Mouse (Mus musculus) heart, embryonic 10.5 days (tissue): ENCODE data around the gene Poldip3. TPM values are rescaled to one million over a fixed set of nuclear protein-coding genes. Genes with fewer than 3 reads are reported as not detected.

Experiments used
- DNase-seq: peaks from one replicate; pipeline ENCODE4 v3.0.0-alpha.2; 2017; ENCODE audit warnings: low spot score
- H3K27ac ChIP-seq: fragments of 300-500 bp; sonication (generic); 2 replicates; pipeline ENCODE4 v1.5.1; 2016; ENCODE audit warnings: mild to moderate bottlenecking
- H3K27me3 ChIP-seq: fragments of 300-500 bp; sonication (generic); 2 replicates; pipeline ENCODE4 v1.6.1; 2016; ENCODE audit warnings: mild to moderate bottlenecking; ENCODE audit not compliant: poor library complexity, insufficient read depth, severe bottlenecking
- H3K36me3 ChIP-seq: fragments of 300-500 bp; sonication (generic); 2 replicates; pipeline ENCODE4 v1.6.1; 2016; ENCODE audit warnings: mild to moderate bottlenecking, moderate library complexity
- H3K4me1 ChIP-seq: fragments of 300-500 bp; sonication (generic); 2 replicates; pipeline ENCODE4 v1.6.1; 2016; ENCODE audit warnings: mild to moderate bottlenecking
- H3K4me3 ChIP-seq: fragments of 300-500 bp; sonication (generic); 2 replicates; pipeline ENCODE4 v1.5.1; 2016; ENCODE audit warnings: mild to moderate bottlenecking, moderate library complexity
- H3K9me3 ChIP-seq: fragments of 300-500 bp; sonication (generic); 2 replicates; pipeline ENCODE4 v1.6.1; 2016; ENCODE audit warnings: mild to moderate bottlenecking, moderate library complexity
- WGBS: fragments of 180-500 bp; shearing (Covaris S2); methylation state at CpG from one replicate; pipeline ENCODE4 v1.1.7; 2016; 5-methylcytosine and 5-hydroxymethylcytosine counted together
- polyA plus RNA-seq: library from polyadenylated mRNA; unstranded; fragments of >200 nt; fragmentation: Nextera tagmentation; extraction: Ambion mirVana; gene quantifications from 2 replicates; pipeline ENCODE4 v1.2.1, GENCODE M21; 2016

The Poldip3 gene
- polyA plus RNA-seq, 1 experiment from 2014 or later, result 119 TPM

- H3K27me3 ChIP-seq, result no peaks in the 10 kb centered on the region
- peaks cover 71% of the 10 kb centered on the region for H3K36me3 ChIP-seq
- H3K9me3 ChIP-seq, result no peaks in the 10 kb centered on the region
- peaks cover 28% of the 10 kb centered on the region for H3K4me1 ChIP-seq
- no peak overlapping the region for H3K27ac ChIP-seq
- 88% methylated on average over 4 of the region's 4 CpGs for WGBS
- no peak overlapping the region for H3K4me3 ChIP-seq
- no peak for DNase-seq
These were observed 11.4 kb upstream of the Poldip3 start for GRCm38 (mm10) chr15:83160561-83160960.

DNA sequence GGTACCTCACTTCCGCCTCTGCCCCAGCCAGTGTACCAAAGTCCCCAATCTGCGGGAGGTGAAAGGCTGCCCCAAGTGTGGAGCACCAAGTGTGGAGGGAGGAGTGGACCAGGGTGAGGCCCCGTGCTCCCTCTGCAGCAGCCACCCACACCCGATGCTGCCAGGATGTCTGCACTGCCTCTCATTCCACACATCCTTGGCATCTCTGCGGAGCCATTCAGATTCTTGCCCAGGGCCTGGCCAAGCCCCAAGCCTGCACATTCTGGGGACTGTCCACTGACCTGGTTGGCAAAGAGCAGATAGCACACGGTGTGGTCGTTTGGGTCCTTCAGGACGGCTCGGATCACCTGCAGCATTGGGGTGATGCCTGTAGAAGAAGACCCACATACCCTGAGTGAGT lies 10.6 kb upstream of the Poldip3 start:
- DNase-seq, result no peak
- Histone ChIP-seq H3K4me1 (peaks cover 20% of the 10 kb centered on the region), H3K9me3 (no peaks in the 10 kb centered on the region), H3K27ac (no peak overlapping the region), H3K36me3 (peaks cover 72% of the 10 kb centered on the region), H3K4me3 (no peak overlapping the region), H3K27me3 (no peaks in the 10 kb centered on the region)
- 96% methylated on average over 9 of the region's 9 CpGs for WGBS

DNA sequence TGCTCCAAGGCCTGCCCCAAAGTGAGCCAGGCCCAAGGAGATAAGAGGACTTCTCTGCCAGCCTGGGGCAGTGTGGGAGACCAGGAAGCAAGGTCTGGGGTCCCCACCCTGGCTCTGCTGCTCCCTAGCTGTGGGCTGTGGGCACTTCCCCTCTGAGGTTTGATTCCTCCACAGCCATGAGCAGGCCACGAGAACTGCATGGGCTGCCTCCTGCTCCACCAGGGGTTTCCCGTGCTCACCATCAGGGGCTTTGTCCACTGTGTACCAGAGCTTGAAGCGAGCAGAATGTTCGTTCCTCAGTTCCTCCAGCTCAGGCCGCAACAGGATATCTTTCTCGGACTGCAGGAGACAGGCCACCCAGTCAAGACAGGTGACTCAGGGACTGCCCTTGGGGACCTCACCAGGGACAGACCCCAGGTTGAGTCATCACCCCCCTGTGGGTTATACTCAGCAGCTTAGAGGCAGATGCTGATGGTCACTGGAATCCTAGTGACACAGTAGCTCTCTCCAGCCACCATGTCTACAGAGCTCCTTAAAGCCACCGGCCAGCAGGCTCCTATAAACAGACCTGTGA lies 9.5 kb upstream of the Poldip3 start:
- WGBS, result 94% methylated on average over 7 of the region's 7 CpGs
- Histone ChIP-seq H3K4me3 (no peak overlapping the region), H3K27ac (no peak overlapping the region), H3K4me1 (peaks cover 18% of the 10 kb centered on the region), H3K36me3 (peaks cover 81% of the 10 kb centered on the region), H3K27me3 (no peaks in the 10 kb centered on the region), H3K9me3 (no peaks in the 10 kb centered on the region)
- no peak for DNase-seq

- 95% methylated on average over 6 of the region's 6 CpGs for WGBS
- Histone ChIP-seq H3K9me3 (no peaks in the 10 kb centered on the region), H3K4me1 (peaks cover 12% of the 10 kb centered on the region), H3K4me3 (no peak overlapping the region), H3K36me3 (peaks cover 83% of the 10 kb centered on the region), H3K27me3 (no peaks in the 10 kb centered on the region), H3K27ac (no peak overlapping the region)
- no peak for DNase-seq
These were observed 8.5 kb upstream of the Poldip3 start for GRCm38 (mm10) chr15:83157667-83158064.

DNA sequence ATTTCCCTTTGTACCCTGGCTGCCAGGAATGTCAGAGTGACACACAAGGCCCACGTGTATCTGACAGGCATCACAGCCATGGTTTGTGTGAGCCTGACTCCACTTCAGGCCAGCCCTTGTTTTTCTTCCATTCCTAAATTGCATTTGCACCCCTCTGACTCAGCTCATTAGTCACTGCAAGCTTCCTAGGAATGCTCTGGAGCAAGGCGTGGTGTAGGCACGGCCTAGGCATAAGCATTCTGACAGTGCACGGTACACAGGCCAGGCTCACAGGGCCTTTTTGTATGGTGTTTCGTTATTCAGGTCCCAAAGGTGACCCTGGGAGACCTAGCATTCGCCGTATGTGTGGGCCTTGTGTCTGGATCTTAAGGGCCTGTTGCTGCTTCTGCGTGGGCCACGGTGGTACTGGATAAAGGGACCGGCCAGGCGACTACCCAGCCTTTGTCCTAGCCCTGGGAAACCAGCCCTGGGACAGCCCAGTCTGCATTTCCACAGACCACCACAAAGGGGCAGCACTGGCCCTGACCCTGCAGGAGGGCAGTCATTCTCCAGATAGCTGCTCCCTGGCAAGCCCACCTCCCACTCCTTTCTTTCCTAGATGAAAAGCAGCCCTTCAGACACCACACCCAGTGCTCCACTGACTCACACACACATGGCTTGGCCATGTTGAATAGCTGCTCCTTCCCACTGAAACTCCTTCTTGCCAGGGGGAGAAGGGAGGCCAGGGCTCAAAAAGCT lies 7.9 kb upstream of the Poldip3 start:
- 70% methylated on average over 11 of the region's 11 CpGs for WGBS
- Histone ChIP-seq H3K27ac (no peak overlapping the region), H3K9me3 (no peaks in the 10 kb centered on the region), H3K4me3 (no peak overlapping the region), H3K36me3 (peaks cover 78% of the 10 kb centered on the region), H3K27me3 (no peaks in the 10 kb centered on the region), H3K4me1 (peaks cover 11% of the 10 kb centered on the region)
- DNase-seq, result peak; percentile 85

- H3K27ac ChIP-seq, result no peak overlapping the region
- DNase-seq, result no peak
- H3K4me3 ChIP-seq, result no peak overlapping the region
- H3K9me3 ChIP-seq, result no peaks in the 10 kb centered on the region
- peaks cover 4% of the 10 kb centered on the region; the same call in 1 of the 2 replicates for H3K4me1 ChIP-seq
- no peaks in the 10 kb centered on the region for H3K27me3 ChIP-seq
- 85% methylated on average over 6 of the region's 6 CpGs for WGBS
- peaks cover 67% of the 10 kb centered on the region for H3K36me3 ChIP-seq
These were observed 6.7 kb upstream of the Poldip3 start for GRCm38 (mm10) chr15:83155672-83156419.

DNA sequence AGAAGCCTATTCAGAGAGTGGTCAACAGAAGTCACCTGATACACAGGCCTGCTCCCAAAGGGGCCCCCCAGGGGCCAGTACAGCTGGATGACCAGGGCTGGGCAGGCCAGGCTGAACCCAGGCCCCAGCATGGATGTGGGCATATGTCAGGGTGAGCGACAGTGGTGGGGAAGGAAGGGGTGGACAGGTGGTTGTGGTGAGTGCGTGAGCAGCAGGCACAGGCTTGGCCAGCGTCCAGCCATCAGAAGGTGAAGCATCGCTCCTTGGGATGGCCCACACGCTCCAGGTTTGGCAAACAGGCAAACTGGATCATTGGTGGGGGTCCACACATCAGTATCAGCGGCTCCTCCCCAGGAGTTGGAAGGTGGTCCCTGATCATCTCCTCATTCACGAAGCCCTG lies 5.1 kb upstream of the Poldip3 start:
- Histone ChIP-seq H3K27me3 (no peaks in the 10 kb centered on the region), H3K27ac (no peak overlapping the region), H3K4me3 (no peak overlapping the region), H3K4me1 (peaks cover 4% of the 10 kb centered on the region; the same call in 1 of the 2 replicates), H3K9me3 (no peaks in the 10 kb centered on the region), H3K36me3 (peaks cover 52% of the 10 kb centered on the region)
- 92% methylated on average over 7 of the region's 7 CpGs for WGBS
- no peak for DNase-seq

DNA sequence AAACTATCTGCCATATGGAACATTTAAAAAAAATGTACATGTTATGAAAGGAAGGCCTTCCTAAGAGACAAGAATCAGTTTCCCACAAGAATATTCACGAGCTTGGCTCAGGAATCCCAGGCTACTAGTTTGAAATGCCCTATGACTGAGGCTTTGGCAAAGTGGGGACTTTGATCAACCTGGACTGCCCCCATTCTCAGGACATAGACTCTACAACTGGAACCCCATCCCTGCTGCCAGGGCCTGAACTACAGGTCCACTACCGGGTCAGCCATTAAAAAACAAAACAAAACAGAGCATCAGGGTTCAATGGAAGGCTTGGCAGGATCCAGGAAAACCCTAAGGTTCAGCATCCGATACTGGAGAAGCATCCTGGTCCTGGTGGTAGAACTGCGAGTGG lies 1.5 kb upstream of the Poldip3 start:
- Histone ChIP-seq H3K4me1 (peaks cover 7% of the 10 kb centered on the region; the same call in 1 of the 2 replicates), H3K4me3 (no peak overlapping the region), H3K27ac (no peak overlapping the region), H3K9me3 (no peaks in the 10 kb centered on the region), H3K36me3 (peaks cover 39% of the 10 kb centered on the region), H3K27me3 (no peaks in the 10 kb centered on the region)
- no peak for DNase-seq
- WGBS, result 89% methylated on average over 4 of the region's 4 CpGs

DNA sequence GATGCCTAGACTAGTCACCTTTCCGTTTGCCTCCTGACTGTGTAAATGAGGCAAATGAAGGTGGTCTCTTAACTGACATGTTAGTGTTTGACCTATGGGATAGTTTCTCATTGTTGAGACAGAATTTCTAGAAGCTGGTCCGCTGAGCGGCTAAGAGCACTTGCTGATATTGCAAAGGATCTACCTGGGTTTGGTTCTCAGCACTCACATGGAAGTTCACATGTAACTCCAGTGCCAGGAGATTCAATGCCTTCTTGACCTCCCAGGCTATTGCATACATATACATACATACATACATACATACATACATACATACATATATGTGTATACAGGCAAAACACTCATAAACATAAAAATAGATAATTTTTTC lies 874 bp upstream of the Poldip3 start:
- no peaks in the 10 kb centered on the region for H3K27me3 ChIP-seq
- H3K4me3 ChIP-seq, result peak overlapping the region; percentile 94
- WGBS, result 22% methylated on average over 3 of the region's 3 CpGs
- H3K27ac ChIP-seq, result peak overlapping the region; percentile 98
- peaks cover 7% of the 10 kb centered on the region; the same call in 1 of the 2 replicates for H3K4me1 ChIP-seq
- no peaks in the 10 kb centered on the region for H3K9me3 ChIP-seq
- peaks cover 42% of the 10 kb centered on the region for H3K36me3 ChIP-seq
- no peak for DNase-seq

- WGBS, result under 1% methylated on average over 39 of the region's 41 CpGs
- H3K4me1 ChIP-seq, result peaks cover 14% of the 10 kb centered on the region; the same call in 1 of the 2 replicates
- H3K9me3 ChIP-seq, result no peaks in the 10 kb centered on the region
- H3K36me3 ChIP-seq, result peaks cover 38% of the 10 kb centered on the region
- H3K27ac ChIP-seq, result peak overlapping the region; percentile 98
- no peak for DNase-seq
- no peaks in the 10 kb centered on the region for H3K27me3 ChIP-seq
- H3K4me3 ChIP-seq, result peak overlapping the region; percentile 94
These were observed 386 bp downstream of the Poldip3 start for GRCm38 (mm10) chr15:83148801-83149195.

GRCm38 (mm10) chr15:83148395-83148794 lies 789 bp downstream of the Poldip3 start:
- no peaks in the 10 kb centered on the region for H3K27me3 ChIP-seq
- H3K36me3 ChIP-seq, result peaks cover 34% of the 10 kb centered on the region
- 4% methylated on average over 21 of the region's 21 CpGs for WGBS
- peak overlapping the region; percentile 94 for H3K4me3 ChIP-seq
- peak overlapping the region; percentile 98 for H3K27ac ChIP-seq
- H3K9me3 ChIP-seq, result no peaks in the 10 kb centered on the region
- peaks cover 16% of the 10 kb centered on the region; the same call in 1 of the 2 replicates for H3K4me1 ChIP-seq
- DNase-seq, result no peak

- H3K36me3 ChIP-seq, result peaks cover 28% of the 10 kb centered on the region
- 88% methylated on average over 6 of the region's 6 CpGs for WGBS
- no peak for DNase-seq
These were observed 3.6 kb downstream of the Poldip3 start for GRCm38 (mm10) chr15:83145541-83145940.

DNA sequence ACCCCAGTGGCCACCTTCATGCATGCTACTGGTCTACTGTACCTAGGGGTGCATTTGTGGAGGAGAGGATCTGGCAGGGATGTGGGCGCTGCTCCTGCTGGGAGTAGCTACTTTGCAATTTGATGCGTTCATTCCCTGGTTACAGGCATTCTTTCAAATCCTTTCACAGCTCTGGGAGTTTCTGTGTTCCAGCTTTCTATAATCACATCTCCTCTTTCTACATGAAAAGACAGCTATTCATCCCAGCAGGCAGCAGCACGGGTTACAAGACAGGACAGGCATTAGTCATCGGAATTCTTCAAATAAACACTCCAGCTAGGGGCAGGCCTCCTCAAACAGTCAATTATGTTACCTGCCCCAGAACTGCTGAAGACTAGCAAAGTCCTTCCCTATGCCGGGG lies 6.3 kb downstream of the Poldip3 start:
- H3K4me3 ChIP-seq, result no peak overlapping the region
- WGBS, result 61% methylated on average over 5 of the region's 5 CpGs
- H3K4me1 ChIP-seq, result peaks cover 20% of the 10 kb centered on the region; the same call in 1 of the 2 replicates
- H3K9me3 ChIP-seq, result no peaks in the 10 kb centered on the region
- H3K27ac ChIP-seq, result no peak overlapping the region
- no peaks in the 10 kb centered on the region for H3K27me3 ChIP-seq
- no peak for DNase-seq
- peaks cover 37% of the 10 kb centered on the region for H3K36me3 ChIP-seq

More at GRCm38 (mm10) chr15:83145541-83145940, 3.6 kb downstream of the Poldip3 start:
- Histone ChIP-seq H3K4me1 (peaks cover 21% of the 10 kb centered on the region; the same call in 1 of the 2 replicates), H3K27ac (no peak overlapping the region), H3K4me3 (no peak overlapping the region), H3K27me3 (no peaks in the 10 kb centered on the region), H3K9me3 (no peaks in the 10 kb centered on the region)
